Mouse (Mus musculus): Measurements from ENCODE around the gene Gm42906. TPM values are rescaled to one million over a fixed set of nuclear protein-coding genes. Genes with fewer than 3 reads are reported as not detected.

Gene Gm42906
- polyA plus RNA-seq, 1 experiment, result not detected

- 54% methylated on average over 5 of the region's 5 CpGs for WGBS
- DNase-seq, result no peak
- no peak overlapping the region for H3K4me3 ChIP-seq (ENCODE audit: insufficient read depth, low read depth, low read length)
- TF ChIP-seq CTCF (conservative IDR thresholded peaks at IDR 0.05; ENCODE audit: insufficient read depth, insufficient read length, low read depth, low read length), result no peak
- no peak for TF ChIP-seq POLR2A (IDR thresholded peaks at IDR 0.05; ENCODE audit: low read depth, low read length)
- 0 out of 2 replicates have a peak, but pooled peaks cover 4% of the 10 kb centered on the region for H3K4me1 ChIP-seq (ENCODE audit: control insufficient read depth, insufficient read depth, low read length)
- no peaks in the 10 kb centered on the region for H3K36me3 ChIP-seq (ENCODE audit: control insufficient read depth, insufficient read depth, low read length)
- H3K27ac ChIP-seq (ENCODE audit: insufficient read depth, low read depth, low read length), result no peak overlapping the region
- no peaks in the 10 kb centered on the region for H3K27me3 ChIP-seq (replicated peaks; ENCODE audit: control insufficient read depth, insufficient read depth, low read length)
Observed at GRCm38 (mm10) chr5:151190764-151191163, 237.2 kb downstream of the Gm42906 start.

GRCm38 (mm10) chr5:151189789-151190378, 238.1 kb downstream of the Gm42906 start:
- under 1% methylated on average over 27 of the region's 27 CpGs for WGBS
- Histone ChIP-seq H3K27ac (ENCODE audit: insufficient read depth, low read depth, low read length) (peak overlapping the region; percentile 34), H3K4me3 (ENCODE audit: insufficient read depth, low read depth, low read length) (peak overlapping the region; percentile 69), H3K4me1 (ENCODE audit: control insufficient read depth, insufficient read depth, low read length) (peaks cover 4% of the 10 kb centered on the region; the same call in 1 of the 2 replicates), H3K36me3 (ENCODE audit: control insufficient read depth, insufficient read depth, low read length) (no peaks in the 10 kb centered on the region), H3K27me3 (replicated peaks; ENCODE audit: control insufficient read depth, insufficient read depth, low read length) (no peaks in the 10 kb centered on the region)
- peak; percentile 88 for DNase-seq
- no peak for TF ChIP-seq CTCF (conservative IDR thresholded peaks at IDR 0.05; ENCODE audit: insufficient read depth, insufficient read length, low read depth, low read length)
- TF ChIP-seq POLR2A (IDR thresholded peaks at IDR 0.05; ENCODE audit: low read depth, low read length), result no peak

GRCm38 (mm10) chr5:151189321-151189720, 238.6 kb downstream of the Gm42906 start:
- Histone ChIP-seq H3K4me1 (ENCODE audit: control insufficient read depth, insufficient read depth, low read length) (peaks cover 4% of the 10 kb centered on the region; the same call in 1 of the 2 replicates), H3K4me3 (ENCODE audit: insufficient read depth, low read depth, low read length) (peak overlapping the region; percentile 69), H3K27me3 (replicated peaks; ENCODE audit: control insufficient read depth, insufficient read depth, low read length) (no peaks in the 10 kb centered on the region), H3K36me3 (ENCODE audit: control insufficient read depth, insufficient read depth, low read length) (no peaks in the 10 kb centered on the region), H3K27ac (ENCODE audit: insufficient read depth, low read depth, low read length) (peak overlapping the region; percentile 53)
- TF ChIP-seq CTCF (conservative IDR thresholded peaks at IDR 0.05; ENCODE audit: insufficient read depth, insufficient read length, low read depth, low read length) (no peak), POLR2A (IDR thresholded peaks at IDR 0.05; ENCODE audit: low read depth, low read length) (no peak)
- 8% methylated on average over 3 of the region's 3 CpGs for WGBS
- DNase-seq, result peak; percentile 24

GRCm38 (mm10) chr5:151188659-151189058, 239.3 kb downstream of the Gm42906 start:
- Histone ChIP-seq H3K36me3 (ENCODE audit: control insufficient read depth, insufficient read depth, low read length) (no peaks in the 10 kb centered on the region), H3K4me1 (ENCODE audit: control insufficient read depth, insufficient read depth, low read length) (peaks cover 4% of the 10 kb centered on the region; the same call in 1 of the 2 replicates), H3K4me3 (ENCODE audit: insufficient read depth, low read depth, low read length) (no peak overlapping the region), H3K27ac (ENCODE audit: insufficient read depth, low read depth, low read length) (no peak overlapping the region), H3K27me3 (replicated peaks; ENCODE audit: control insufficient read depth, insufficient read depth, low read length) (no peaks in the 10 kb centered on the region)
- TF ChIP-seq POLR2A (IDR thresholded peaks at IDR 0.05; ENCODE audit: low read depth, low read length), result no peak
- TF ChIP-seq CTCF (conservative IDR thresholded peaks at IDR 0.05; ENCODE audit: insufficient read depth, insufficient read length, low read depth, low read length), result no peak
- DNase-seq, result peak; percentile 65
- 60% methylated on average over 6 of the region's 6 CpGs for WGBS

- TF ChIP-seq POLR2A (IDR thresholded peaks at IDR 0.05; ENCODE audit: low read depth, low read length) (no peak), CTCF (conservative IDR thresholded peaks at IDR 0.05; ENCODE audit: insufficient read depth, insufficient read length, low read depth, low read length) (no peak)
- no peak overlapping the region for H3K27ac ChIP-seq (ENCODE audit: insufficient read depth, low read depth, low read length)
- 73% methylated on average over 11 of the region's 11 CpGs for WGBS
- H3K36me3 ChIP-seq (ENCODE audit: control insufficient read depth, insufficient read depth, low read length), result no peaks in the 10 kb centered on the region
- no peak overlapping the region for H3K4me3 ChIP-seq (ENCODE audit: insufficient read depth, low read depth, low read length)
- DNase-seq, result no peak
- peaks cover 4% of the 10 kb centered on the region; the same call in 1 of the 2 replicates for H3K4me1 ChIP-seq (ENCODE audit: control insufficient read depth, insufficient read depth, low read length)
- H3K27me3 ChIP-seq (replicated peaks; ENCODE audit: control insufficient read depth, insufficient read depth, low read length), result no peaks in the 10 kb centered on the region
Observed at GRCm38 (mm10) chr5:151187336-151187735, 240.6 kb downstream of the Gm42906 start.

- no peak overlapping the region for H3K27ac ChIP-seq (ENCODE audit: insufficient read depth, low read depth, low read length)
- DNase-seq, result no peak
- 60% methylated on average over 8 of the region's 8 CpGs for WGBS
Observed at GRCm38 (mm10) chr5:151185286-151185856, 242.6 kb downstream of the Gm42906 start.

GRCm38 (mm10) chr5:151183656-151184240, 244.2 kb downstream of the Gm42906 start:
- Histone ChIP-seq H3K27me3 (replicated peaks; ENCODE audit: control insufficient read depth, insufficient read depth, low read length) (no peaks in the 10 kb centered on the region), H3K36me3 (ENCODE audit: control insufficient read depth, insufficient read depth, low read length) (no peaks in the 10 kb centered on the region), H3K4me1 (ENCODE audit: control insufficient read depth, insufficient read depth, low read length) (peaks cover 4% of the 10 kb centered on the region; the same call in 1 of the 2 replicates), H3K4me3 (ENCODE audit: insufficient read depth, low read depth, low read length) (no peak overlapping the region), H3K27ac (ENCODE audit: insufficient read depth, low read depth, low read length) (no peak overlapping the region)
- TF ChIP-seq POLR2A (IDR thresholded peaks at IDR 0.05; ENCODE audit: low read depth, low read length) (no peak), CTCF (conservative IDR thresholded peaks at IDR 0.05; ENCODE audit: insufficient read depth, insufficient read length, low read depth, low read length) (no peak)
- 86% methylated on average over 11 of the region's 11 CpGs for WGBS
- DNase-seq, result no peak

More at GRCm38 (mm10) chr5:151185286-151185856, 242.6 kb downstream of the Gm42906 start:
- Histone ChIP-seq H3K4me1 (ENCODE audit: control insufficient read depth, insufficient read depth, low read length) (peaks cover 4% of the 10 kb centered on the region; the same call in 1 of the 2 replicates), H3K27me3 (replicated peaks; ENCODE audit: control insufficient read depth, insufficient read depth, low read length) (no peaks in the 10 kb centered on the region), H3K4me3 (ENCODE audit: insufficient read depth, low read depth, low read length) (no peak overlapping the region), H3K36me3 (ENCODE audit: control insufficient read depth, insufficient read depth, low read length) (no peaks in the 10 kb centered on the region)
- TF ChIP-seq CTCF (conservative IDR thresholded peaks at IDR 0.05; ENCODE audit: insufficient read depth, insufficient read length, low read depth, low read length) (no peak), POLR2A (IDR thresholded peaks at IDR 0.05; ENCODE audit: low read depth, low read length) (no peak)
